Mouse (Mus musculus) limb, embryonic 12.5 days (tissue): Measurements from ENCODE around the gene Myom3. TPM values are rescaled to one million over a fixed set of nuclear protein-coding genes. Genes with fewer than 3 reads are reported as not detected.
"Not testable (repeated sequence)": the region's sequence is repeated elsewhere in the genome, so short reads cannot be mapped to it uniquely, and the experiment has no call there.

ENCODE experiments used
- ATAC-seq: fragments of 200-750 bp; cut with Nextera tagmentation; 2 replicates; pipeline ENCODE4 v1.8.0; 2017; ENCODE audit warnings: low read depth, moderate TSS enrichment; ENCODE audit not compliant: insufficient number of reproducible peaks, insufficient read depth, low FRiP score, low TSS enrichment
- H3K27ac ChIP-seq: fragments of 300-500 bp; sonication (generic); 2 replicates; pipeline ENCODE4 v1.5.1; 2016; ENCODE audit warnings: mild to moderate bottlenecking, moderate library complexity
- H3K27me3 ChIP-seq: fragments of 300-500 bp; sonication (generic); 2 replicates; pipeline ENCODE4 v1.6.1; 2016; ENCODE audit warnings: mild to moderate bottlenecking, moderate library complexity
- H3K36me3 ChIP-seq: fragments of 300-500 bp; sonication (generic); 2 replicates; pipeline ENCODE4 v1.6.1; 2016; ENCODE audit warnings: mild to moderate bottlenecking, moderate library complexity
- H3K4me1 ChIP-seq: fragments of 300-500 bp; sonication (generic); replicated peaks from 2 replicates; pipeline ENCODE4 v1.6.1; 2016
- H3K4me2 ChIP-seq: fragments of 300-500 bp; sonication (generic); 2 replicates; pipeline ENCODE4 v1.6.1; 2016; ENCODE audit warnings: mild to moderate bottlenecking, moderate library complexity
- H3K4me3 ChIP-seq: fragments of 300-500 bp; sonication (generic); replicated peaks from 2 replicates; pipeline ENCODE4 v1.5.1; 2016; ENCODE audit warnings: mild to moderate bottlenecking
- H3K9ac ChIP-seq: fragments of 300-500 bp; sonication (generic); replicated peaks from 2 replicates; pipeline ENCODE4 v1.6.1; 2016; ENCODE audit warnings: mild to moderate bottlenecking, moderate library complexity
- H3K9me3 ChIP-seq: fragments of 300-500 bp; sonication (generic); 2 replicates; pipeline ENCODE4 v1.6.1; 2016; ENCODE audit warnings: mild to moderate bottlenecking, moderate library complexity
- WGBS: fragments of 180-500 bp; shearing (Covaris S2); methylation state at CpG from one replicate; pipeline ENCODE4 v1.1.7; 2016; 5-methylcytosine and 5-hydroxymethylcytosine counted together
- polyA plus RNA-seq: library from polyadenylated mRNA; unstranded; fragments of >200 nt; fragmentation: Nextera tagmentation; extraction: Ambion mirVana; gene quantifications from 2 replicates; pipeline ENCODE4 v1.2.1, GENCODE M21; 2016

Gene Myom3
- polyA plus RNA-seq: 2.0 and 2.4 TPM in 2 replicates

GRCm38 (mm10) chr4:135759356-135759976, at the start of gene Myom3:
Gene Myom3, plus strand, starts transcription at chr4:135759715.
- Histone ChIP-seq H3K27ac (no peak within 1 kb of the TSS), H3K27me3 (no peaks in the 10 kb centered on the region; the same call in 1 of the 2 replicates), H3K9ac (no peak within 1 kb of the TSS), H3K36me3 (no peaks in the 10 kb centered on the region), H3K4me2 (no peak within 1 kb of the TSS), H3K4me1 (peaks cover 13% of the 10 kb centered on the region), H3K9me3 (peaks cover 6% of the 10 kb centered on the region; the same call in 1 of the 2 replicates), H3K4me3 (no peak within 1 kb of the TSS)
- no peak for ATAC-seq
- 56% methylated on average over 10 of the region's 10 CpGs for WGBS

GRCm38 (mm10) chr4:135710392-135710791, 49.1 kb upstream of the Myom3 start:
- Histone ChIP-seq H3K4me2 (no peak overlapping the region), H3K9me3 (no peaks in the 10 kb centered on the region), H3K27ac (no peak overlapping the region), H3K4me1 (no peaks in the 10 kb centered on the region), H3K4me3 (no peak overlapping the region), H3K9ac (no peak overlapping the region), H3K36me3 (no peaks in the 10 kb centered on the region), H3K27me3 (no peaks in the 10 kb centered on the region)
- no peak for ATAC-seq
- WGBS: 71% methylated on average over 3 of the region's 3 CpGs

- no peak for ATAC-seq
- Histone ChIP-seq H3K36me3 (no peaks in the 10 kb centered on the region), H3K9ac (no peak overlapping the region), H3K4me1 (no peaks in the 10 kb centered on the region), H3K9me3 (0 out of 2 replicates have a peak, but pooled peaks cover 3% of the 10 kb centered on the region), H3K4me3 (no peak overlapping the region), H3K27ac (no peak overlapping the region), H3K27me3 (no peaks in the 10 kb centered on the region), H3K4me2 (no peak overlapping the region)
- WGBS: 90% methylated on average over 8 of the region's 8 CpGs
Observed at GRCm38 (mm10) chr4:135714776-135715175, 44.7 kb upstream of the Myom3 start.

GRCm38 (mm10) chr4:135716438-135716837, 43.1 kb upstream of the Myom3 start:
- WGBS: 96% methylated on average over 11 of the region's 11 CpGs
- ATAC-seq, H3K4me3 ChIP-seq, H3K9ac ChIP-seq, H3K27me3 ChIP-seq, H3K4me1 ChIP-seq, H3K4me2 ChIP-seq, H3K36me3 ChIP-seq, H3K27ac ChIP-seq: not testable (repeated sequence)
- H3K9me3 ChIP-seq: 0 out of 2 replicates have a peak, but pooled peaks cover 12% of the 10 kb centered on the region

- H3K4me2 ChIP-seq: no peak overlapping the region
- peaks cover 20% of the 10 kb centered on the region for H3K9me3 ChIP-seq
- no peak overlapping the region for H3K9ac ChIP-seq
- 76% methylated on average over 17 of the region's 17 CpGs for WGBS
- no peak for ATAC-seq
- H3K27me3 ChIP-seq: no peaks in the 10 kb centered on the region
- H3K27ac ChIP-seq: no peak overlapping the region
- H3K4me3 ChIP-seq: no peak overlapping the region
- H3K36me3 ChIP-seq: no peaks in the 10 kb centered on the region
- no peaks in the 10 kb centered on the region for H3K4me1 ChIP-seq
Observed at GRCm38 (mm10) chr4:135722540-135723290, 36.8 kb upstream of the Myom3 start.

- H3K4me2 ChIP-seq: no peak overlapping the region
- H3K4me3 ChIP-seq: no peak overlapping the region
- 75% methylated on average over 11 of the region's 11 CpGs for WGBS
- no peak overlapping the region for H3K27ac ChIP-seq
- peaks cover 8% of the 10 kb centered on the region for H3K9me3 ChIP-seq
- no peaks in the 10 kb centered on the region for H3K4me1 ChIP-seq
- no peaks in the 10 kb centered on the region for H3K27me3 ChIP-seq
- no peak for ATAC-seq
- H3K36me3 ChIP-seq: no peaks in the 10 kb centered on the region
- no peak overlapping the region for H3K9ac ChIP-seq
Observed at GRCm38 (mm10) chr4:135726416-135726815, 33.1 kb upstream of the Myom3 start.

GRCm38 (mm10) chr4:135727817-135728216, 31.7 kb upstream of the Myom3 start, which contains the start of gene Il22ra1:
Gene Il22ra1, plus strand, starts transcription at chr4:135728172.
- no peak for ATAC-seq

GRCm38 (mm10) chr4:135730204-135730603, 29.3 kb upstream of the Myom3 start:
- H3K9me3 ChIP-seq: peaks cover 9% of the 10 kb centered on the region; the same call in 1 of the 2 replicates

More at GRCm38 (mm10) chr4:135727817-135728216, 31.7 kb upstream of the Myom3 start, which contains the start of gene Il22ra1:
- H3K4me1 ChIP-seq: no peaks in the 10 kb centered on the region
- H3K4me2 ChIP-seq: no peak within 1 kb of the TSS
- H3K27me3 ChIP-seq: no peaks in the 10 kb centered on the region
- H3K36me3 ChIP-seq: no peaks in the 10 kb centered on the region
- WGBS: 31% methylated on average over 14 of the region's 14 CpGs
- H3K27ac ChIP-seq: no peak within 1 kb of the TSS
- peaks cover 4% of the 10 kb centered on the region for H3K9me3 ChIP-seq
- H3K4me3 ChIP-seq: no peak within 1 kb of the TSS
- H3K9ac ChIP-seq: no peak within 1 kb of the TSS

GRCm38 (mm10) chr4:135730951-135731350, 28.6 kb upstream of the Myom3 start:
- Histone ChIP-seq H3K36me3 (no peaks in the 10 kb centered on the region), H3K4me1 (no peaks in the 10 kb centered on the region), H3K4me2 (no peak overlapping the region), H3K27ac (no peak overlapping the region), H3K4me3 (no peak overlapping the region), H3K9ac (no peak overlapping the region), H3K27me3 (no peaks in the 10 kb centered on the region), H3K9me3 (peaks cover 9% of the 10 kb centered on the region; the same call in 1 of the 2 replicates)
- ATAC-seq: no peak
- 75% methylated on average over 8 of the region's 8 CpGs for WGBS

More at GRCm38 (mm10) chr4:135730204-135730603, 29.3 kb upstream of the Myom3 start:
- no peaks in the 10 kb centered on the region for H3K4me1 ChIP-seq
- H3K9ac ChIP-seq: no peak overlapping the region
- 57% methylated on average over 9 of the region's 9 CpGs for WGBS
- no peak overlapping the region for H3K27ac ChIP-seq
- no peaks in the 10 kb centered on the region for H3K27me3 ChIP-seq
- ATAC-seq: no peak
- no peak overlapping the region for H3K4me2 ChIP-seq
- no peak overlapping the region for H3K4me3 ChIP-seq
- H3K36me3 ChIP-seq: no peaks in the 10 kb centered on the region

- Histone ChIP-seq H3K4me1 (peaks cover 15% of the 10 kb centered on the region), H3K36me3 (no peaks in the 10 kb centered on the region), H3K9ac (no peak overlapping the region), H3K4me3 (no peak overlapping the region), H3K27me3 (no peaks in the 10 kb centered on the region), H3K4me2 (no peak overlapping the region), H3K27ac (no peak overlapping the region), H3K9me3 (peaks cover 9% of the 10 kb centered on the region; the same call in 1 of the 2 replicates)
- WGBS: 95% methylated on average over 14 of the region's 14 CpGs
- no peak for ATAC-seq
Observed at GRCm38 (mm10) chr4:135733901-135734300, 25.6 kb upstream of the Myom3 start.

- no peak overlapping the region for H3K4me3 ChIP-seq
- no peaks in the 10 kb centered on the region for H3K27me3 ChIP-seq
- no peak for ATAC-seq
- peaks cover 9% of the 10 kb centered on the region; the same call in 1 of the 2 replicates for H3K9me3 ChIP-seq
- no peaks in the 10 kb centered on the region for H3K36me3 ChIP-seq
- no peak overlapping the region for H3K9ac ChIP-seq
- no peak overlapping the region for H3K27ac ChIP-seq
- H3K4me2 ChIP-seq: no peak overlapping the region
- 67% methylated on average over 3 of the region's 3 CpGs for WGBS
- peaks cover 25% of the 10 kb centered on the region for H3K4me1 ChIP-seq
Observed at GRCm38 (mm10) chr4:135736903-135737302, 22.6 kb upstream of the Myom3 start.
